Mouse (Mus musculus) ES-E14 (cell line): ENCODE measurements around the gene Gucy1a1.

ENCODE experiments used
- HCFC1 ChIP-seq: IDR thresholded peaks from 2 replicates; pipeline ENCODE4 v1.6.1; 2012; ENCODE audit warnings: low read length, inconsistent platforms, borderline replicate concordance; ENCODE audit not compliant: insufficient read depth
- MAFK ChIP-seq: IDR thresholded peaks from 2 replicates; pipeline ENCODE4 v1.6.1; 2014; ENCODE audit warnings: mild to moderate bottlenecking, low read depth, low read length, inconsistent platforms; ENCODE audit not compliant: insufficient read depth
- ZC3H11A ChIP-seq: IDR thresholded peaks from 2 replicates; pipeline ENCODE4 v1.6.1; 2012; ENCODE audit warnings: low read depth, mild to moderate bottlenecking, inconsistent platforms, low read length, borderline replicate concordance
- ZNF384 ChIP-seq: IDR thresholded peaks from 2 replicates; pipeline ENCODE4 v1.6.1; 2012; ENCODE audit warnings: low read depth, low read length, inconsistent platforms

DNA sequence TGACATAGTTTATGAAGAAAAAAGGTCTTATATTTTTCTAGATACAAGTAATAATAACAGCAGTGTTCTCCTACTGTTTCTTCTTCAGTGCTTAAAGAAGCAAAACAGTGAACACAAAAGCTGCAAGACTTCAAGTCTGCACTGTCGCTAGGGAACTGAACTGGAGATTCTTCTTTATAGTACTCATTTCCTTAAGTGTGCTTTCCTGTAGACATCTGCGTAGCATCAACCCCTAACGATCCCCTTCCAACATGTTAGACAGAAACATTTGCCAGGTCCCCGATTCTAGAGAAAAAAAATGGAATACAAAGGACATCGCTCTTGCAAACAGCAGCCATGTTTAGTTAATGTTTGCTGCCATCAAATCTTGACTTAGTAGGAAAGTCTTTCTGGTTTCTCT, 77.8 kb downstream of the Gucy1a1 start:
- TF ChIP-seq HCFC1 (no peak), MAFK (no peak), ZC3H11A (no peak), ZNF384 (no peak)
